Mouse (Mus musculus) intestine, embryonic 14.5 days (tissue): ENCODE results near the gene Tax1bp1. TPM values are rescaled to one million over a fixed set of nuclear protein-coding genes. Genes with fewer than 3 reads are reported as not detected.
"Not testable (repeated sequence)": the region's sequence is repeated elsewhere in the genome, so short reads cannot be mapped to it uniquely, and the experiment has no call there.

Experiments
- ATAC-seq: fragments of 200-750 bp; cut with Nextera tagmentation; replicated peaks from 2 replicates; pipeline ENCODE4 v1.8.0; 2017; ENCODE audit warnings: low read depth, moderate number of reproducible peaks, moderate TSS enrichment, moderate library complexity; ENCODE audit not compliant: low FRiP score, low TSS enrichment
- DNase-seq: peaks from one replicate; pipeline ENCODE4 v3.0.0-alpha.2; 2018; ENCODE audit warnings: low spot score
- H3K27ac ChIP-seq: fragments of 300-500 bp; sonication (generic); 2 replicates; pipeline ENCODE4 v1.5.1; 2014; ENCODE audit warnings: low read depth, mild to moderate bottlenecking, control low read depth
- H3K27me3 ChIP-seq: fragments of 300-500 bp; sonication (generic); replicated peaks from 2 replicates; pipeline ENCODE4 v1.6.1; 2014; ENCODE audit warnings: low read length, control low read depth; ENCODE audit not compliant: control insufficient read depth, insufficient read depth
- H3K36me3 ChIP-seq: fragments of 300-500 bp; sonication (generic); 2 replicates; pipeline ENCODE4 v1.6.1; 2014; ENCODE audit warnings: low read length, control low read depth; ENCODE audit not compliant: control insufficient read depth, insufficient read depth
- H3K4me1 ChIP-seq: fragments of 300-500 bp; sonication (generic); replicated peaks from 2 replicates; pipeline ENCODE4 v1.6.1; 2014; ENCODE audit warnings: low read length, control low read depth, mixed read lengths; ENCODE audit not compliant: control insufficient read depth, insufficient read depth
- H3K4me2 ChIP-seq: fragments of 300-500 bp; sonication (generic); 2 replicates; pipeline ENCODE4 v1.6.1; 2014; ENCODE audit warnings: low read length
- H3K4me3 ChIP-seq: fragments of 300-500 bp; sonication (generic); 2 replicates; pipeline ENCODE4 v1.5.1; 2014; ENCODE audit warnings: low read depth, low read length, control low read depth, mixed read lengths
- H3K9ac ChIP-seq: fragments of 300-500 bp; sonication (generic); 2 replicates; pipeline ENCODE4 v1.6.1; 2014; ENCODE audit warnings: mild to moderate bottlenecking, low read length
- H3K9me3 ChIP-seq: fragments of 300-500 bp; sonication (generic); 2 replicates; pipeline ENCODE4 v1.6.1; 2016; ENCODE audit warnings: low read length, control low read depth; ENCODE audit not compliant: control insufficient read depth
- WGBS: fragments of 180-500 bp; shearing (Covaris S2); extraction: QIAGEN DNeasy Blood & Tissue Kit; methylation state at CpG from one replicate; pipeline ENCODE4 v1.1.7; 2014; 5-methylcytosine and 5-hydroxymethylcytosine counted together
- polyA plus RNA-seq: library from polyadenylated mRNA; unstranded; fragments of >200 nt; fragmentation: Nextera tagmentation; extraction: Ambion mirVana; gene quantifications from 2 replicates; pipeline ENCODE4 v1.2.1, GENCODE M21; 2014

Tax1bp1 gene
- polyA plus RNA-seq, 1 experiment from 2014 or later = 134 TPM

DNA sequence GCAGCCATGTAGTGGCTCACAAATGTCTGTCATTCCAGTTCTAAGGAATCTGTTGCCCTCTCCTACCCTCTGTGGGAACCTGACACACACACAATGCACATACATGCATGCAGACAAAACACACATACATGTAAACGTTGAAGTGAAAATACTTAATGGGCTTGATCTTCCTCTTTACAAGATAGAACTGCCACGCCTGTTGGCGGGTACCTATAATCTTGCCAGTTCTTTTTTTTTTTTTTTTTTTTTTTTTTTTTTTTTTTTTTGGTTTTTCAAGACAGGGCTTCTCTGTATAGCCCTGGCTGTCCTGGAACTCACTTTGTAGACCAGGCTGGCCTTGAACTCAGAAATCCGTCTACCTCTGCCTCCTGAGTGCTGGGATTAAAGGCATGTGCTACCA lies 36.0 kb upstream of the Tax1bp1 start:
- not testable (repeated sequence) for H3K36me3 ChIP-seq, H3K4me3 ChIP-seq, H3K4me1 ChIP-seq, H3K9ac ChIP-seq, DNase-seq, H3K4me2 ChIP-seq, H3K9me3 ChIP-seq, ATAC-seq, H3K27me3 ChIP-seq, H3K27ac ChIP-seq
- WGBS = 84% methylated on average over 4 of the region's 4 CpGs

DNA sequence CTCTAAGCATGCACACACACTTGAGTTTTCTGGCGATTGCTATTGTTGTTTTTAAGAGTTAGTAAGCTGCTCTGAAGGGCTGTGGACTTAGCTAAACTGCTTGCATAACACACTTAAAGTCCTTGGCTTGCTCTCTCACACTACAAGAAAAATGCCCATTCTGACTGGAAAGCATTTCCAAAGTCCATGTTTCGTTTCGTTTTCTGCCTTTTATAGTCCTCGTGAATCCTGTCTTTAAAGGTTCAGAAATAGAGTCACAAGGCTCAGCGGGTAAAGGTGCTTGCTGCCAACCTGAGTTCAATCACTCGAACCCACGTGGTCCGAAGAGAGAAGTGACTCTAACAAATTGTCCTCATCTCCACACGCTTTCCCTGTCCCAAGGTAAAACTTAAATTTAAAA lies 34.0 kb upstream of the Tax1bp1 start:
- no peak overlapping the region for H3K4me2 ChIP-seq
- 76% methylated on average over 9 of the region's 9 CpGs for WGBS
- no peaks in the 10 kb centered on the region for H3K9me3 ChIP-seq
- no peaks in the 10 kb centered on the region for H3K27me3 ChIP-seq
- DNase-seq = no peak
- H3K4me3 ChIP-seq = no peak overlapping the region
- no peak for ATAC-seq
- peaks cover 2% of the 10 kb centered on the region; the same call in 1 of the 2 replicates for H3K4me1 ChIP-seq
- H3K36me3 ChIP-seq = no peaks in the 10 kb centered on the region
- H3K27ac ChIP-seq = no peak overlapping the region
- no peak overlapping the region for H3K9ac ChIP-seq

DNA sequence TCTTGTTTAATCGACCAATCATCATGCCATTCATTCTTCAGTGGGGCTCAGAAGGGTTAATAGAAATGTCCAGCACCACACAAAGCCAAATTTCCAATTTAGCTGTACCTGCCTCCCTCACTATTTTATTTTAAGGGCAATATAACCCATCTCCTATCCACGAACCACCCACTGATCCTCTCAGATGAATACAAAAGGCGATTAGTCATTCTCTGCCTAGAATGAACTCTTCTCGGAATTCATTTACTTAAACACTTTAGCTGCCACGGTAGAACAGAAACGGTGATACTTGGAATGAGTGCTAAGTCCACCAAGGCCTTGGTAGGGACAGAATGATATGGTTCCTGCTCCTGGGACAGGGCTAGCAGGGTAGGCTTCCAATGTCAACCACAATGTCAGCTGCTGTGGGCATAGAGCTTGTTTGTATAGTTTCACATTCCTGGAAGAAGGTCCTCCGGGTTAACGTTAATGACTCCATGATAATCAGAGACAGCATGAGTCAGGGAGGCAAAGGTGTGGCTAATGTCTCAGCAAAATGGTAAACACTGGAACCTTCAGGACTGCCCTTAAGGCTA lies 33.0 kb upstream of the Tax1bp1 start:
- no peaks in the 10 kb centered on the region for H3K36me3 ChIP-seq
- no peak for ATAC-seq
- H3K4me2 ChIP-seq = no peak overlapping the region
- H3K4me3 ChIP-seq = no peak overlapping the region
- H3K9me3 ChIP-seq = no peaks in the 10 kb centered on the region
- no peak overlapping the region for H3K27ac ChIP-seq
- H3K9ac ChIP-seq = no peak overlapping the region
- no peak for DNase-seq
- WGBS = 47% methylated on average over 8 of the region's 8 CpGs
- H3K27me3 ChIP-seq = no peaks in the 10 kb centered on the region
- H3K4me1 ChIP-seq = 0 out of 2 replicates have a peak, but pooled peaks cover 2% of the 10 kb centered on the region

- no peaks in the 10 kb centered on the region for H3K36me3 ChIP-seq
- WGBS = 66% methylated on average over 6 of the region's 6 CpGs
- DNase-seq (peak; percentile 53), ATAC-seq (peak; percentile 72; the same call in 1 of the 2 replicates)
- no peaks in the 10 kb centered on the region for H3K27me3 ChIP-seq
- no peak overlapping the region for H3K9ac ChIP-seq
- H3K27ac ChIP-seq = peak overlapping the region; percentile 57; the same call in 1 of the 2 replicates
- H3K4me1 ChIP-seq = 0 out of 2 replicates have a peak, but pooled peaks cover 2% of the 10 kb centered on the region
- no peak overlapping the region for H3K4me2 ChIP-seq
- H3K9me3 ChIP-seq = no peaks in the 10 kb centered on the region
- H3K4me3 ChIP-seq = no peak overlapping the region
These were observed 31.6 kb upstream of the Tax1bp1 start for GRCm38 (mm10) chr6:52681847-52682485.

- Histone ChIP-seq H3K9ac (no peak overlapping the region), H3K9me3 (no peaks in the 10 kb centered on the region), H3K27me3 (no peaks in the 10 kb centered on the region), H3K4me1 (0 out of 2 replicates have a peak, but pooled peaks cover 2% of the 10 kb centered on the region), H3K27ac (no peak overlapping the region), H3K4me3 (no peak overlapping the region), H3K4me2 (no peak overlapping the region), H3K36me3 (no peaks in the 10 kb centered on the region)
- DNase-seq (no peak), ATAC-seq (no peak)
- WGBS = 80% methylated on average over 3 of the region's 3 CpGs
These were observed 30.9 kb upstream of the Tax1bp1 start for GRCm38 (mm10) chr6:52682607-52683006.

- no peak overlapping the region for H3K4me3 ChIP-seq
- DNase-seq (no peak), ATAC-seq (no peak)
- no peaks in the 10 kb centered on the region for H3K27me3 ChIP-seq
- no peaks in the 10 kb centered on the region for H3K36me3 ChIP-seq
- H3K9me3 ChIP-seq = no peaks in the 10 kb centered on the region
- no peak overlapping the region for H3K9ac ChIP-seq
- no peaks in the 10 kb centered on the region for H3K4me1 ChIP-seq
- 77% methylated on average over 5 of the region's 5 CpGs for WGBS
- H3K27ac ChIP-seq = no peak overlapping the region
- H3K4me2 ChIP-seq = no peak overlapping the region
These were observed 26.5 kb upstream of the Tax1bp1 start for GRCm38 (mm10) chr6:52686901-52687500.

DNA sequence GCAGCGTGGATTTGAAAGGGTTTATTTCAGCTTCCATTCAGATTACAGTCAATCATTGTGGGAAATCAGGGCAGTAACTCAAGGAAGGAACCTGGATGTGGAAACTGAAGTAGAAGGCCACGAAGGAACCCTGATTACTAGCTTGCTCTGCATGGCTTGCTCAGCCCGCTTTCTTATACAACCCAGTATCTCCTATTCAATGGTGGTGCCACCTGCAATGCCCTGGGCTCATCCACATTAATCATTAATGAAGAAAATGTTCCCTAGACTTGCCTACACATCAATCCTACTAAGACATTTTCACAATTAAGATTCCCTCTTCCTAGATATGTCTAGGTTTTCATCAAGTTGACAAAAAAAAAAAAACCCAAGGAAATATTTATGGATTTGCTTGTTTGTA lies 23.2 kb upstream of the Tax1bp1 start:
- Histone ChIP-seq H3K27me3 (no peaks in the 10 kb centered on the region), H3K27ac (no peak overlapping the region), H3K9me3 (no peaks in the 10 kb centered on the region), H3K4me2 (no peak overlapping the region), H3K4me3 (no peak overlapping the region), H3K36me3 (no peaks in the 10 kb centered on the region), H3K9ac (no peak overlapping the region), H3K4me1 (no peaks in the 10 kb centered on the region)
- ATAC-seq = no peak
- 83% methylated on average over 3 of the region's 3 CpGs for WGBS
- no peak for DNase-seq

GRCm38 (mm10) chr6:52691800-52692199 lies 21.7 kb upstream of the Tax1bp1 start:
- no peak overlapping the region for H3K4me2 ChIP-seq
- no peak overlapping the region for H3K27ac ChIP-seq
- no peaks in the 10 kb centered on the region for H3K9me3 ChIP-seq
- H3K4me1 ChIP-seq = no peaks in the 10 kb centered on the region
- H3K36me3 ChIP-seq = no peaks in the 10 kb centered on the region
- no peak overlapping the region for H3K9ac ChIP-seq
- DNase-seq = no peak
- WGBS = 81% methylated on average over 5 of the region's 5 CpGs
- no peaks in the 10 kb centered on the region for H3K27me3 ChIP-seq
- ATAC-seq = no peak
- no peak overlapping the region for H3K4me3 ChIP-seq
